Mouse (Mus musculus): ENCODE measurements around the gene Pola2.

DNA sequence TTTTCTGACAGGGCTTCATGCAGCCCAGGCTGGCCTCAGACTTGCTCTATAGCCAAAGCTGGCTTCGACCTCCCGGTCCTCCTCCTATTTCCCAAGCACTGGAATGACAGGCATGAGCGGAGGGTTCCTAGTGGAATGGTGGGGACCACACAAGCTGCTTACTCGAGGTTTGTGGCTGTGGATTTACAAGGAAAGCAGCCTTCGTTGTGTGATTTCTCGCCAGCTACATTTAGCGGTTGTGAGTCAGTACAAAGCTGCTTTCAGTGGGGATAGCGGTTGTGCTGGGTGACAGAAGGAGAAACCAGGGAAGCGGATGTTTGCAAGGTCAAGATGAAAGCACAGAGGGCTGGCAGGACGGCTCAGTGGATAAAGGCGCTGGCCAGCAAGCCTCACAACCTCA lies 41.5 kb upstream of the Pola2 start:
- TF ChIP-seq MAX (IDR thresholded peaks at IDR 0.05) (no peak), CTCF (IDR thresholded peaks at IDR 0.05; ENCODE audit: control insufficient read depth, insufficient read depth, insufficient read length) (no peak)
